Mouse (Mus musculus) heart, adult 2 months (tissue): Measurements from ENCODE around the gene Uox. TPM values are rescaled to one million over a fixed set of nuclear protein-coding genes. Genes with fewer than 3 reads are reported as not detected.

Source experiments
- DNase-seq, 2 experiments: peaks; one replicate each; pipeline ENCODE4 v3.0.0; 2021
- H3K27ac ChIP-seq: fragments of 200-600 bp; 2 replicates; pipeline ENCODE4 v1.8.1; 2022
- H3K27me3 ChIP-seq: fragments of 200-500 bp; 2 replicates; pipeline ENCODE4 v1.6.1; 2012; ENCODE audit warnings: mild to moderate bottlenecking, low read length, inconsistent platforms, mixed read lengths; ENCODE audit not compliant: control insufficient read depth, insufficient read depth
- H3K36me3 ChIP-seq: fragments of 200-500 bp; 2 replicates; pipeline ENCODE4 v1.6.1; 2012; ENCODE audit warnings: low read length, inconsistent platforms; ENCODE audit not compliant: control insufficient read depth, insufficient read depth
- H3K4me1 ChIP-seq: fragments of 200-500 bp; 2 replicates; pipeline ENCODE4 v1.6.1; 2011; ENCODE audit warnings: low read length; ENCODE audit not compliant: control insufficient read depth, insufficient read depth
- H3K4me3 ChIP-seq: fragments of 200-600 bp; 2 replicates; pipeline ENCODE4 v1.8.1; 2022
- H3K79me2 ChIP-seq: fragments of 200-500 bp; replicated peaks from 2 replicates; pipeline ENCODE4 v1.6.1; 2012; ENCODE audit warnings: mild to moderate bottlenecking, inconsistent platforms, low read length, moderate library complexity, mixed read lengths; ENCODE audit not compliant: control insufficient read depth, insufficient read depth
- H3K9ac ChIP-seq: fragments of 200-500 bp; 2 replicates; pipeline ENCODE4 v1.6.1; 2012; ENCODE audit warnings: low read depth, mild to moderate bottlenecking, control low read depth, inconsistent platforms, low read length, mixed read lengths
- CTCF ChIP-seq: fragments of 200-600 bp; IDR thresholded peaks from 2 replicates; pipeline ENCODE4 v1.8.1; 2022; ENCODE audit warnings: antibody characterized with exemption, mild to moderate bottlenecking, moderate library complexity
- EP300 ChIP-seq: fragments of 200-500 bp; IDR thresholded peaks from 2 replicates; pipeline ENCODE4 v1.6.1; 2011; ENCODE audit warnings: low read depth, low read length, control low read depth; ENCODE audit not compliant: insufficient read depth
- POLR2A ChIP-seq: fragments of 200-500 bp; IDR thresholded peaks from 2 replicates; pipeline ENCODE4 v1.6.1; 2011; ENCODE audit warnings: mild to moderate bottlenecking, low read depth, low read length, control low read depth; ENCODE audit not compliant: insufficient read depth
- WGBS: fragments of 180-500 bp; shearing (Covaris S2); methylation state at CpG from one replicate; pipeline ENCODE4 v1.1.7; 2018; 5-methylcytosine and 5-hydroxymethylcytosine counted together
- intact Hi-C: fragments of 180-260 bp; cut with DNase I; formaldehyde crosslinking; loops from one replicate; pipeline ENCODE4 v1.15.1; 2025
- polyA plus RNA-seq: library from polyadenylated mRNA; depleted of rRNA; stranded (reverse); fragments of >200 nt; gene quantifications from 2 replicates; pipeline ENCODE4 v1.2.3, GENCODE M21; 2012
- total RNA-seq, 2 experiments: library from RNA; stranded (reverse); gene quantifications; 2 replicates each; pipeline ENCODE4 v1.2.3; 2021

The Uox gene
- total and polyA plus RNA-seq, 3 experiments = not detected

- Histone ChIP-seq H3K9ac (no peak overlapping the region), H3K27ac (no peak overlapping the region), H3K79me2 (no peaks in the 10 kb centered on the region), H3K4me3 (no peak overlapping the region), H3K4me1 (no peaks in the 10 kb centered on the region), H3K27me3 (no peaks in the 10 kb centered on the region), H3K36me3 (no peaks in the 10 kb centered on the region)
- TF ChIP-seq CTCF (no peak), POLR2A (no peak), EP300 (no peak)
- DNase-seq = no peak
- intact Hi-C loops = no loop called here
- 38% methylated on average over 1 of the region's 1 CpGs for WGBS
These were observed 1.1 kb downstream of the Uox start for GRCm38 (mm10) chr3:146571341-146571740.

DNA sequence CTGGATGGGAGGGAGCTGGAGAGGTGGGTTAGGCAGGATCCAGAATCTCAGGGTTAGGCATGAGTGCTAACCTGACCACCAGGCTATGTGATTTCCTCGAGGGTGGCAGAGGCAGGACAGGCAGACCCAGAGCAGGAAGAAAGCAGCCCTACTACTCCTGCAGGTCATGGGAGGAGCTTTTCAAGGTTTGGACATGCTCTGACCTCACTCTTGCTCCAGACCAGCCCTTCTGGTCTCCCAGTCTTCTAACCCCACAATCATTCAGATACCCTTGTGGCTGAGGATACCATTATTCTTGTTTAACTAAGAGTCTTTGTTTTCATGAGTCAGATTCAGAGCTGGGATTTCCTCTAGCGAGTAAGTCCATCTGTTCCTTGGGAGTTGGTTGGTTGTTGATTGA lies 7.4 kb downstream of the Uox start:
- H3K9ac ChIP-seq = no peak overlapping the region
- H3K36me3 ChIP-seq = no peaks in the 10 kb centered on the region
- 49% methylated on average over 2 of the region's 2 CpGs for WGBS
- H3K4me1 ChIP-seq = no peaks in the 10 kb centered on the region
- no peak overlapping the region for H3K27ac ChIP-seq
- H3K4me3 ChIP-seq = no peak overlapping the region
- H3K27me3 ChIP-seq = no peaks in the 10 kb centered on the region
- intact Hi-C loops = no loop called here
- no peak for TF ChIP-seq CTCF
- no peak for TF ChIP-seq EP300
- DNase-seq = no peak
- H3K79me2 ChIP-seq = no peaks in the 10 kb centered on the region

DNA sequence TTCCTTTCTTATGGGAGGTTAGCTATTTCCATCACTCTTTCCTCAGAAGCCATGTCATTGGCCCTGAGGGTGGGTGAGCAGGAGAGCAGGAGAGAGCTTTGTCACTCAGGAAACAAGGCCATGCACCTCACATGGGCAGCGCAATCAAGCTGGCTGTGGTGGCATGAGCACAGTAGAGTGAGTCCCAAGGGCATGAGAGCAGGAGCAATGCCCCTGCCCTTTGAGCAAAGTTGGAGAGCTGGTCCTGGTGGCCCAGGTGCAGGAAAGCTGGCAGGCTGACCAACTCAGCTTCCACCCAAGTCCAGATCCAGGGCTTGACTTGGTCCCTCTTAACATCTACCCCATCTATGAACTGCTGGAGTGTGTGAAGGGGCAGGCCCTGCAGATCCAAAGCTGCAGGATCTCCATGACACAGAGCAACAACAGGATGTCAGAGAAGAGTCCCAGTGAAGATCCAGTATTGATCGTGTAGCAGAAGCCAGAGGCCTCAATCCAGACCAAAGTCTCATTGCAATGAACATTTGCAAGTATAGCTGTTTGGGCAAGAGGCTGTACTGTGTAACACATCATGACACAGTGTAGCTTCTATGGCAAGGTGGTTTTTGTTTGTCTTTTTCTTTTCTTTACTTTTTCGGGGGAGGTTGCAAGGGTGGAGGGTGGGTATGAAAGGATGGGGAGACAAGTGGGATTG lies 10.0 kb downstream of the Uox start:
- Histone ChIP-seq H3K4me1 (no peaks in the 10 kb centered on the region; the same call in 1 of the 2 replicates), H3K27me3 (no peaks in the 10 kb centered on the region), H3K4me3 (no peak overlapping the region), H3K27ac (no peak overlapping the region), H3K36me3 (no peaks in the 10 kb centered on the region), H3K79me2 (no peaks in the 10 kb centered on the region), H3K9ac (no peak overlapping the region)
- 84% methylated on average over 3 of the region's 3 CpGs for WGBS
- no peak for TF ChIP-seq POLR2A
- no peak for DNase-seq
- intact Hi-C loops = no loop called here

- Histone ChIP-seq H3K9ac (no peak overlapping the region), H3K27ac (no peak overlapping the region), H3K27me3 (no peaks in the 10 kb centered on the region), H3K79me2 (no peaks in the 10 kb centered on the region), H3K4me3 (no peak overlapping the region), H3K36me3 (no peaks in the 10 kb centered on the region), H3K4me1 (no peaks in the 10 kb centered on the region; the same call in 1 of the 2 replicates)
- intact Hi-C loops = no loop called here
- DNase-seq = no peak
- 52% methylated on average over 4 of the region's 4 CpGs for WGBS
- no peak for TF ChIP-seq POLR2A
- no peak for TF ChIP-seq CTCF
These were observed 13.3 kb downstream of the Uox start for GRCm38 (mm10) chr3:146583478-146583877.

- TF ChIP-seq CTCF (no peak), EP300 (no peak)
- DNase-seq = no peak
- H3K27me3 ChIP-seq = no peaks in the 10 kb centered on the region
- H3K9ac ChIP-seq = no peak overlapping the region
- H3K4me3 ChIP-seq = no peak overlapping the region
- H3K4me1 ChIP-seq = no peaks in the 10 kb centered on the region; the same call in 1 of the 2 replicates
- H3K36me3 ChIP-seq = no peaks in the 10 kb centered on the region
- H3K79me2 ChIP-seq = no peaks in the 10 kb centered on the region
- H3K27ac ChIP-seq = no peak overlapping the region
- 40% methylated on average over 5 of the region's 5 CpGs for WGBS
- intact Hi-C loops = no loop called here
These were observed 13.7 kb downstream of the Uox start for GRCm38 (mm10) chr3:146583908-146584307.

DNA sequence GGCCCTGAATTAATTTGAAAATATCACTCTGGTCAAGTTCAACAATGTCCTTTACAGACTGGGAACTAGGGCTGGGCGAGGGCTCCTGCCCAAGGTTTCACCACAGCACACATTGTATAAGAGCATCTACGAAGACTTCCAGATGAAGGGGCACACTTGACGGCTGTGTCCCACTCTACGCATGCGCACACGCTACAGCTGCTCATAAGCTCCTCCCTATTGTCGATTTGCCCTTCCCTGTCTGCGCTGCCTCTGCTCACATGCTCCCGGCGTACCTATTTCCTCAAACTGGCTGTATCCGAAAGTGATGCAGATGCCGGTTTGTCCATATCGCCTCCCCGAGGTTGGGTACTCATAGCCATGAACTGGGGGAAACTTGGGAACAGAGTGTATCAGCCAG lies 16.4 kb downstream of the Uox start:
- no peak for DNase-seq
- H3K79me2 ChIP-seq = no peaks in the 10 kb centered on the region
- no peak overlapping the region for H3K4me3 ChIP-seq
- no peak overlapping the region for H3K27ac ChIP-seq
- no peaks in the 10 kb centered on the region for H3K36me3 ChIP-seq
- H3K4me1 ChIP-seq = no peaks in the 10 kb centered on the region; the same call in 1 of the 2 replicates
- no peak overlapping the region for H3K9ac ChIP-seq
- no peaks in the 10 kb centered on the region for H3K27me3 ChIP-seq
- no peak for TF ChIP-seq CTCF
- no peak for TF ChIP-seq POLR2A
- no peak for TF ChIP-seq EP300
- WGBS = 94% methylated on average over 14 of the region's 14 CpGs
- intact Hi-C loops = no loop called here
